Mouse (Mus musculus) cerebellum, adult 8-10 months (tissue): ENCODE data around the gene Pde4d.

Source experiments
- DNase-seq: peaks from one replicate; pipeline ENCODE4 v3.0.0; 2022

Pde4d gene

DNA sequence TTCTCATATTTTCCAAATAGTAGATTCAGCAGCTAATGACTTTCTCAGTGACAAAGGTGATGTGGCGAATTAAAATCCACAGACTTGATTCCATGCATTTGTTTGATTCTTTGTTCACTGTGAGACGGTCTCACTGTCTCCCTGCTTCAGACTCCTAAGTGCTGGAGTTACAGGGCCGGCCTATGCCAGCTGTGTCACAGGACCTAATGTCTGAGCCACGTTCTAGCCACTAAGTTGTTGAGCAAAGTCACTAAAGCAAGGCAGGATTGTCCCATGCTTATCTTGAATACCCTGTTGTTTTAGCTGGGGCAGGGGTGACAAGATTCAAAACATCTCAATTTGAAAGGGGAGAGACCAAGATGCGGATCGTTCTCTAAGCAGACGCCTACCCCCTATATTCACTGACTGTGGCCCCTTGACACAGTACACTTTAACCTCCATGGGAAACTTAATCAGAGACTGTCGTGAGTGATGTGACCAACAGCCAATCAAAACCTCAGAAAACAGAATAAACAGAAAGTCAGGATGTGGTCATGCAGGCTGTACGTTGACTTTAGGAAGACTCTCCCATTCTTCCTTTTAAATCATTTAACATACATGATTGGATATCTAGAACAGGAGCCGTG is 1195.6 kb downstream of the Pde4d start:
- no peak for DNase-seq

DNA sequence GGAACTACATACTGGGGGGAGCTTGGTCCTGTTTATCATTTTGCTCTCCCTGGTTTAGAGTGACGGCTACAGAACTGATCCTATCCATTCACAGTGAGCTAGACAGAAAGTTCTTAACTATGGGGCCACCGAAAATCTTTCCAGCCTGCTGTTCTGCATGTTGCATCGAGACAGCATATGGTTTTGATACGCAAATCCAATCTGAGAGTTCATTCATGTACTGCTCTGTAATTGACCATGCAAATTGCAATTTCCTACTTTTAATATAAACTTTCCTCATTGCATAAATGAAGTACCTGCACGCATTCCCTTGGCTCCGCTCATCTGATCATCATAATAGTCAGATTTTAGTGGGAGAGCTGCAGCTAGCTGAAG is 1196.1 kb downstream of the Pde4d start:
- no peak for DNase-seq

- no peak for DNase-seq
These were observed 1197.0 kb downstream of the Pde4d start for GRCm38 (mm10) chr13:109646597-109647232.

GRCm38 (mm10) chr13:109647479-109648199 is 1197.9 kb downstream of the Pde4d start:
- no peak for DNase-seq

DNA sequence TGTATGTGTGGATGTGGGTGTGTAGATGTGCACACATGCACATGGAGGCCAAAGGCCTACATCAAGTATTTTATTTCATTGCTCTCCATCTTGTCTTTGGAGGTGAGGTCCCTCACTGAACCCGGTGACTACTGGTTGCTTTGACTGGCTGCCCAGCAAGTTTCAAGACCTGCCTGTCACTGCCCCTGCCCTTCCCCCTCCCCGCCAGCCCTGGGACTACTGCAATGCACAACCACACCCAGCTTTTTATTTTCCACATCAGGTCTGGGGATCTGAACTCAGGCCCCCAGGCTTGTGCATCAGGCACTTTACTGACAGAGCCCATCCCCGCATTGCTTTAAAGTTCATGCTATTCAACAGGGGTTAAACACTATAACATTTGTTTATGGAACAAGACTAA is 1198.6 kb downstream of the Pde4d start:
- DNase-seq, result no peak

- DNase-seq, result no peak
These were observed 1202.2 kb downstream of the Pde4d start for GRCm38 (mm10) chr13:109651790-109652605.

GRCm38 (mm10) chr13:109652631-109653030 is 1202.9 kb downstream of the Pde4d start:
- no peak for DNase-seq

DNA sequence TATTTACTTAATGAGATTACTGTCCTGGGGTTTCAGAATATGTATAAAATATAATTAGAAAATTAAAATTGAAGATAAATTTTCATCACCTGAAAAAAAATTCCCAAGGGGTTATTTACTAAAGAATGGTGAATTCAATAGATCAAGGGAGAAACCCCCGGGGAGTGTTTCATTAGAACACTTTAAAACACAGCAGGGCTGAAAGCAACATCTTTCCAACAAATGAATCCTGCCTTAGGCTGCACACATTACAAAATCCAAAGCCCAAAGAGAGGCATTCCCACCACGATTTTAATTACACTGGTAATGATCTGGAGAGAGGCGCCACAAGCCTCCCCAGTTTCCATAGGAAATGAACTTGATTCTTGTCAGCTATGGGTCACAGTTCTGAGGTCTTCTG is 1205.6 kb downstream of the Pde4d start:
- no peak for DNase-seq

DNA sequence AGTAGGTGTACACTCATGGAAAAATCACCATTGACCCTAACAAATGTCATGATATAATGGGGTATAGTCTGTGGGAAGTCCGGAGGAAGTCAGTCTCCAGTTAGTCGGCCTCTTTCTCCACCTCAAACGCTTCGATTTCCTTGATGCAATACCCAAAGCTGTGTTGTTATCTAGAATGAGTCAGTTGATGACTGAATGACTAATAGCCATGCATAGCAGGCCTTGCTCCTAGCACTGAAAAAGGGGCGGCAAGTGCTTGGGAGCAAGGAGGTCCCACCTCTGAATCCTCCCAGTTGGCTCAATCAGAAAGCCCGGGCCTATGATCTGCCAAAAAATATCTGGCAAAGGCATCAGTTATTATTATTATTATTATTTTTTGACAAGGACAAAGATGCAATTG is 1209.4 kb downstream of the Pde4d start:
- no peak for DNase-seq

DNA sequence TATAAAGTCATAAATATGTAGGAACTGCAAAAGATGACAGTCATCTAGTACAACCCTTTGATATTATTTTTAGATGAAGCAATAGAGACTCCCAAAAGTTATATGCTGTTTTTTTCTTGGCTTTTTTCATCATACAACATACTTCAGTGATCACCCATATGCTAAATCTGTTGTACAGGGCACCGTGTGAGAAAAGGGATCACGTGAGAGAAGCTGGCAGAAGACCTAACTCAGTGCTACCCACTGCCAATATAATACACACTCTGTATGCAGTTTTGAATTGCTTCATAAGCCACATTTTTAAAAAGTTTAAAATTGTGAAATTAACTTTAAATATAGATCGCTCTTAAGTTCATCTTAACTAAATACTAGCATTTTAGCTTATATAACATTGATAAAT is 1211.6 kb downstream of the Pde4d start:
- DNase-seq, result no peak

DNA sequence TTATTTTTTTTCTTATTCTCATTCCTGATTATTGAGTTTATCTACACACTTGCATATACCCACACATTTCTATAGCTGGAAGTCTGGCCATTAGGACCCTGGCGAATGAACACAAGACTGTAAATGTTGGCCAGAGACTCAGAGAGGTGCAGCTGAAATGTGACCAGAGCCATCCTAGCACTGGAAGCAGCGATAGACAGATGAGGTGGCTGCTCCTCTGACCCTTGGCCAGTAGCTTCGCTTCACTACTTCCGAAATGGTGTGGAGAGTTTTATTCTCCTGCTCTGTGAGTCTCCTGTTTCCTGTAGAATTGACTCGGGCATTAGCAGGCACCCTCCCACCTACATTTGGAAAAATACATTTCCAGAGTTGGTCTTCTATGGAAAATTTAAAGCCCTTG is 1212.4 kb downstream of the Pde4d start:
- no peak for DNase-seq

GRCm38 (mm10) chr13:109662731-109663130 is 1213.0 kb downstream of the Pde4d start:
- DNase-seq, result no peak

DNA sequence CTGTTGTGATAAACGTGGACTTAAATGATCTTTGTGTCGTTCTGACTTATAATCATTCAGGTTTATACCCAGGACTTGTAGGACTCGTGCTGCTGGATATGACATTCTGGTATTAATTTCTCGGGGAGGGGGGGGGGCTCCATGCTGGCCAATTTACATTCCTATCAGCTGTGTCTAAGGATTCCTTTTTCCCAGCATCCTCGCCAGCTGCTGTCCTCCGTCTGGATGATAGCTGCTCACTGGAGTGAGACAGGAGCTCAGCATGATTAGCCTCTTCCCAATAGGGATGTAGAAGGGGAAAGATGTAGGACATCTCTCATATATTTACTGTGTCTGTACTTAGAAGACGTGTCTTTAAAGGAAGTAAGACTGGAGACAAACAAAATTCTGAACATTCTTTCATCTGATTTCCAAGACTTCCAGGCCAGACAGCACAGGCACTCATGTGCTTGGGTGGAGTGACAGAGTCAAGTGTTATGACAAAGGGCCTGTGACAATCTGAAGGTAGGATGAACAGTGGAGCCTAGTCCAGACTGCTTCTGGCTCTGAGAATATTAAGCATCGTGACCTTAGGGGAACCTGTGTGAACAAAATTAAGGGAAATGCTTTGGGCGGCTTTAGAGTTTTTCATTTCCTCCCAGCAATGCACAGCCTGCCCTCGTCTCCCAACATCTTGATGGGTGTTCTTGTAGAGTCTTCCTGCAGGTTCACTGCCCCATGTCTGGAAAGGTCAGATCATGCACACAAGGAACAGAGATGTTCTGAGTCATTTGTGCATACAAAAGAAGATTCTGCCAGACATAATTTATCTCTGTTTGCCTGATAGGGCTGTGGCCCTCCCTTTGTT is 1215.4 kb downstream of the Pde4d start:
- DNase-seq, result no peak

GRCm38 (mm10) chr13:109665803-109666403 is 1216.2 kb downstream of the Pde4d start:
- no peak for DNase-seq

- no peak for DNase-seq
These were observed 1220.2 kb downstream of the Pde4d start for GRCm38 (mm10) chr13:109669965-109670364.

GRCm38 (mm10) chr13:109671589-109672347 is 1222.0 kb downstream of the Pde4d start:
- peak; percentile 33 for DNase-seq

DNA sequence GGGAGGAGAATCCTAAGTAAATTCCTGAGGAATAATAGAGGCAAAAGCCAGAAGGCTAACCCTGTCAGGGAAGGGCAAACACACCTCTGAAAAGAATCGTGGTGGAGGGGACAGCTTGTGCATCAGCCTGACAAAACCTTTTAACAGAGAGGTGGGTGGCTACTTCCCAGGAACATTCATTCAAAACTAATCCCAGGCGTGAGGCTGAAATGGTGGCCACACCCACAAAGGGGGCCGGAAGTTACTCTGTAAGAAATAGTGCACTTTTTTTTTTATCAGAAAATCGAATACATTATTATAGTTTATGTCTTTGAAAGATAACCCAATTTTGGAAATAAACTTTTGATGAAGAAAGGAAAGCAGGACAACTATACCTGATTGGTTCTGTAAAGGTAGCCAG is 1227.3 kb downstream of the Pde4d start:
- no peak for DNase-seq

DNA sequence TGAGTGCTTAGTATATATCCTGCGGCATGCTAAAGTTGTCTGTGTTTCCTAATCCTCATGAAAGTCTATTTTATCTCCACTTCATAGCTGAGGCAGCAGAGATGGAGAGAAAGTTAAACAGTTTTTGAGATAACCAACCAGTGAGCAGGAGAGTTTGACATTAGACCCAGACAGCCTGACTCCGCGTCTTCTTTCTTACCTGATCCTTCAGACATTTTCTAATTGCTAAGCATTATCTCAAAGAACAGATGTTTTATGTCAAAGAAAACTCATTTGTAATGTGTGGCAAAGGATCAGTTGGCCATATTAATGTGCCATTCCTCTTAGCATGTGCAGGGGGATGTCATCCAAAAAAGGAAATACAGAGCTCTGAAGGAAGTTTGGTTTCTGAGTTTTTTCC is 1227.9 kb downstream of the Pde4d start:
- no peak for DNase-seq

GRCm38 (mm10) chr13:109678991-109679390 is 1229.2 kb downstream of the Pde4d start:
- no peak for DNase-seq

- DNase-seq, result no peak
These were observed 1230.5 kb downstream of the Pde4d start for GRCm38 (mm10) chr13:109680229-109680628.

DNA sequence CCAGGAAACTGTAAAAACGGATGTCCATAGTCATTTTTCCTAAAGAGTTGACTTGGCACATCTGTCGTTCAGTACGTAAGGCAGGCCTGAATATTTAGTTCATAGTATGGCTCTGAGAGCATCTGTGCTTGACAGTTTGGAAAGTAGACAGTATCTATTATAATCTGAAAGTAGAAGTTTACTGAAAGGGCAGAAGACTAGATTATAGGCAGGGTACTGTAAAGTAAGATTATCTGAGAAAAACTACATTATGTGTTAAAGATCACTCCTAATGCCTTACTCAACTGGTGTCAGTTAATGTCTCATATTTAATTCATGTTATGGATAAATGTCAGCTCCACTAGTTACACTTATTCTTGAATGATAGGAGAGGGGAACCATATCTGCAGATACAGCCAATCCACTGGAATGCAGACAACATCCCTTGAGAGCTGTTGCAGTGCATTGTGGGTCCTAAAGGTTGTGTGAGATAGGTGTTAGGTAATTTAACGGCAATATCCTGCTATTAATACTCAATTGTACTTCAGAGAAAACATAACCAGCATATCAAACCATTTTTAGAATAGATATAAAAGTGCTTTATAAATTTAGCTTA is 1232.0 kb downstream of the Pde4d start:
- no peak for DNase-seq
